Mouse (Mus musculus) spleen, adult 2 months (tissue): Measurements from ENCODE around the gene Cdkn2d.

Source experiments
- CTCF ChIP-seq: fragments of 200-500 bp; IDR thresholded peaks from 2 replicates; pipeline ENCODE4 v1.5.1; 2011; ENCODE audit warnings: mild to moderate bottlenecking, inconsistent platforms; ENCODE audit not compliant: insufficient read depth, insufficient read length, insufficient replicate concordance; ENCODE audit errors: extremely low read depth
- POLR2A ChIP-seq: fragments of 200-500 bp; IDR thresholded peaks from 2 replicates; pipeline ENCODE4 v1.6.1; 2011; ENCODE audit warnings: low read depth, low read length, inconsistent platforms

DNA sequence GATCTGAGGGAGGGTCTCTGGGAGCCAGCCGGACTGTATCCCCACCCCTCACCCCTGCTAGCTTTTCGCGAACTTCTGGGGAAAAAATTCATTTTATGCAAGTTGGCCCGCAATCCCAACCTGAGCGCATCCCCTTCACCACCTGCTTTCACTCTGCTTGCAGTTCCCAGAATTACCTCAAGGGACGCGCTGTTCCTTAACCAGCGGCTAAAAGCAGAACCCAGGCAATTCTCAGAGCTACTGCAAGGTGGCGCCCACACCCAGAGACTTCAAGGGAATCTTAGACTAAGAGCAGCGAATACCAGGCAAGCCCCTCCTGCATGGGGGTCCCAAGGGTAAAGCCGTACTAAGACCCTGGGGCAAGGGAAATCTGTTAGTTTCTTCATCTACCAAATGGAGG, 49.9 kb downstream of the Cdkn2d start:
- peak; percentile 93; the same call in 1 of the 2 replicates for TF ChIP-seq CTCF
- no peak for TF ChIP-seq POLR2A
